Mouse (Mus musculus): Measurements from ENCODE around the gene Atpaf1. TPM values are rescaled to one million over a fixed set of nuclear protein-coding genes. Genes with fewer than 3 reads are reported as not detected.
A peak's percentile ranks its signal among the peaks of the same experiment; 100 is the strongest.

Atpaf1 gene
- total RNA-seq, 2 experiments from 2014 or later = 33.8 to 40.4 TPM

GRCm38 (mm10) chr4:115812326-115812725 lies 27.7 kb downstream of the Atpaf1 start:
- DNase-seq = no peak

GRCm38 (mm10) chr4:115815606-115816005 lies 31.0 kb downstream of the Atpaf1 start:
- no peak for DNase-seq

GRCm38 (mm10) chr4:115820199-115820598 lies 35.6 kb downstream of the Atpaf1 start:
- DNase-seq = no peak

GRCm38 (mm10) chr4:115820944-115821343 lies 36.3 kb downstream of the Atpaf1 start:
- no peak for DNase-seq

GRCm38 (mm10) chr4:115821431-115821830 lies 36.8 kb downstream of the Atpaf1 start:
- DNase-seq = no peak

GRCm38 (mm10) chr4:115821928-115822327 lies 37.3 kb downstream of the Atpaf1 start:
- no peak for DNase-seq

- no peak for DNase-seq
Observed at GRCm38 (mm10) chr4:115824178-115824577, 39.6 kb downstream of the Atpaf1 start.

- no peak for DNase-seq
Observed at GRCm38 (mm10) chr4:115825271-115825670, 40.7 kb downstream of the Atpaf1 start.

- no peak for DNase-seq
Observed at GRCm38 (mm10) chr4:115827066-115827465, 42.5 kb downstream of the Atpaf1 start.

- no peak for DNase-seq
Observed at GRCm38 (mm10) chr4:115827535-115827887, 42.9 kb downstream of the Atpaf1 start.

- peak; percentile 81 for DNase-seq
Observed at GRCm38 (mm10) chr4:115827888-115828571, 43.4 kb downstream of the Atpaf1 start, which contains the start of gene Mob3c. Gene Mob3c, plus strand, starts transcription at chr4:115828092.

- no peak for DNase-seq
Observed at GRCm38 (mm10) chr4:115828572-115828902, 43.9 kb downstream of the Atpaf1 start.

GRCm38 (mm10) chr4:115830491-115830890 lies 45.9 kb downstream of the Atpaf1 start:
- no peak for DNase-seq

- DNase-seq = no peak
Observed at GRCm38 (mm10) chr4:115831221-115831620, 46.6 kb downstream of the Atpaf1 start.

GRCm38 (mm10) chr4:115832040-115832439 lies 47.4 kb downstream of the Atpaf1 start:
- no peak for DNase-seq

GRCm38 (mm10) chr4:115835576-115835975 lies 51.0 kb downstream of the Atpaf1 start:
- no peak for DNase-seq

- no peak for DNase-seq
Observed at GRCm38 (mm10) chr4:115838196-115838595, 53.6 kb downstream of the Atpaf1 start.

GRCm38 (mm10) chr4:115838696-115839641 lies 54.4 kb downstream of the Atpaf1 start, which contains the start of gene Mknk1:
Gene Mknk1, plus strand, starts transcription at chr4:115839198.
- DNase-seq = peak; percentile 94

GRCm38 (mm10) chr4:115839956-115840355 lies 55.3 kb downstream of the Atpaf1 start:
- DNase-seq = no peak

- DNase-seq = no peak
Observed at GRCm38 (mm10) chr4:115840842-115841241, 56.2 kb downstream of the Atpaf1 start.

GRCm38 (mm10) chr4:115846656-115847055 lies 62.0 kb downstream of the Atpaf1 start:
- no peak for DNase-seq

GRCm38 (mm10) chr4:115847377-115847776 lies 62.8 kb downstream of the Atpaf1 start:
- no peak for DNase-seq

- DNase-seq = no peak
Observed at GRCm38 (mm10) chr4:115848083-115848482, 63.5 kb downstream of the Atpaf1 start.
